ENCODE assay signal across 23 mouse cellular contexts in genomic region chr7:81623767-81624166, GRCm38 (mm10). TPM values are rescaled to one million over a fixed set of nuclear protein-coding genes. Genes with fewer than 3 reads are reported as not detected.
"Had no signal": no experiment of that assay in that cellular context is flagged by ENCODE, and none has a peak within 500 bp of the region (broad histone marks: within the 10 kb centered on the region; RNA-seq: fewer than 3 reads in every experiment).

No protein-coding gene starts in this region.

- H3K27ac ChIP-seq: kidney, embryonic 15.5 days; left cerebral cortex, adult 2 months; liver, embryonic 12.5 days; liver, embryonic 15.5 days; lung, embryonic 15.5 days; midbrain, embryonic 10.5 days; midbrain, embryonic 13.5 days had no signal

- H3K4me3 ChIP-seq: kidney, embryonic 15.5 days; left cerebral cortex, adult 2 months; liver, embryonic 12.5 days; liver, embryonic 15.5 days; lung, embryonic 15.5 days; megakaryocyte, embryonic 14.5 days; midbrain, embryonic 10.5 days; midbrain, embryonic 13.5 days; myocyte; neural tube, embryonic 15.5 days had no signal

- DNase-seq: kidney, adult 11 months; kidney, adult 8-10 months; kidney, postnatal 10 days; kidney, postnatal 36 days; layer of hippocampus, postnatal 36 days; lung, adult 18-20 months; lung, postnatal 10 days; lung, postnatal 36 days; right cerebral cortex, adult 18-20 months; right cerebral cortex, postnatal 14 days; right cerebral cortex, postnatal 4 days; thymus, postnatal 25 days had no signal

- H3K9me3 ChIP-seq: liver, embryonic 15.5 days; lung, embryonic 15.5 days; neural tube, embryonic 15.5 days had no signal

- ATAC-seq: liver, embryonic 12.5 days; midbrain, embryonic 13.5 days; midbrain, embryonic 16.5 days had no signal

- H3K36me3 ChIP-seq: kidney, embryonic 15.5 days; liver, embryonic 15.5 days; lung, embryonic 15.5 days; midbrain, embryonic 10.5 days; midbrain, embryonic 13.5 days; neural tube, embryonic 15.5 days had no signal

- H3K27me3 ChIP-seq: kidney, embryonic 15.5 days; liver, embryonic 12.5 days; liver, embryonic 15.5 days; lung, embryonic 15.5 days; megakaryocyte, embryonic 14.5 days; midbrain, embryonic 13.5 days; neural tube, embryonic 15.5 days had no signal

- H3K4me2 ChIP-seq: kidney, embryonic 15.5 days; liver, embryonic 12.5 days; liver, embryonic 15.5 days; lung, embryonic 15.5 days; midbrain, embryonic 13.5 days; neural tube, embryonic 15.5 days had no signal

- H3K9ac ChIP-seq: kidney, embryonic 15.5 days; liver, embryonic 12.5 days; liver, embryonic 15.5 days; lung, embryonic 15.5 days; midbrain, embryonic 13.5 days; neural tube, embryonic 15.5 days had no signal

- H3K4me1 ChIP-seq: kidney, embryonic 15.5 days; liver, embryonic 12.5 days; liver, embryonic 15.5 days; lung, embryonic 15.5 days; midbrain, embryonic 10.5 days; midbrain, embryonic 13.5 days had no signal

RNA-seq across cellular contexts. Expression of gene Fsd2, which starts 57.0 kb away (rescaled TPM):
- polyA plus RNA-seq: midbrain, embryonic 10.5 days had no signal
